ENCODE assay signal across 25 mouse cellular contexts in the genomic region with DNA sequence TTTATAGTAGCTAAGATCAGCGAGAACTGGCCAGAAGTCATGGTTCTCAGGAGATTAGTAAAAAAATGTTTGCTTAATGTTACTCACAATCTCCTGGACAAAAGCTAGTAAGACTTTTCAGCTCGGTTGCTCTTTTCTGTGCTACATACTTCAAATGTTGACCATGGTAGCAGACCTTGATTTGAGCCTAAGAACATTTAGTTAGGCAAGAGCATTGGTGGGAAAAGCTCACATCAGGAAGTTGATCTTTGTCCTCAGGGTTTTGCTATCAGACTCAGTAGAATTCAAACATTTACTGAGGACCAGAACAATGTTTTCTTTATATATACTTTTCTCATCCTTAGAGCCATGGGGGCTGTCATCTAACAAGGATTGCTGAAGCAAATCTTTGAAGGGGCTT.
"Had no signal": no experiment of that assay in that cellular context is flagged by ENCODE, and none has a peak within 500 bp of the region (broad histone marks: within the 10 kb centered on the region; RNA-seq: fewer than 3 reads in every experiment).

No protein-coding gene starts in this region.

- H3K36me3 ChIP-seq: heart, embryonic 13.5 days; heart, embryonic 15.5 days; hindbrain, embryonic 13.5 days; hindbrain, embryonic 15.5 days; kidney, embryonic 15.5 days; limb, embryonic 10.5 days; limb, embryonic 12.5 days had no signal

- DNase-seq: forebrain, postnatal 0 days; gastrocnemius, postnatal 14 days; gastrocnemius, postnatal 36 days; heart, adult 11 months; heart, adult 2 months; heart, postnatal 14 days; heart, postnatal 36 days; kidney, adult 11 months; kidney, adult 2 months; kidney, adult 9 months; kidney, postnatal 14 days; kidney, postnatal 36 days; layer of hippocampus, adult 9-11 months had no signal

- H3K4me2 ChIP-seq: heart, embryonic 11.5 days; heart, embryonic 13.5 days; heart, embryonic 15.5 days; hindbrain, embryonic 13.5 days; hindbrain, embryonic 15.5 days; kidney, embryonic 15.5 days; limb, embryonic 12.5 days had no signal

- ATAC-seq: forebrain, postnatal 0 days; hindbrain, postnatal 0 days; intestine, embryonic 16.5 days had no signal

- H3K9ac ChIP-seq: forebrain, postnatal 0 days; heart, embryonic 13.5 days; heart, embryonic 15.5 days; hindbrain, embryonic 13.5 days; hindbrain, embryonic 15.5 days; kidney, embryonic 15.5 days; limb, embryonic 12.5 days had no signal

- H3K27ac ChIP-seq: heart, adult 2 months; heart, embryonic 13.5 days; heart, embryonic 15.5 days; hindbrain, embryonic 13.5 days; hindbrain, embryonic 15.5 days; hindbrain, postnatal 0 days; kidney, embryonic 15.5 days; kidney, postnatal 0 days; left cerebral cortex, adult 2 months; limb, embryonic 10.5 days; limb, embryonic 12.5 days had no signal

- H3K4me1 ChIP-seq: heart, embryonic 13.5 days; heart, embryonic 15.5 days; hindbrain, embryonic 13.5 days; hindbrain, embryonic 15.5 days; kidney, embryonic 15.5 days; limb, embryonic 10.5 days; limb, embryonic 12.5 days had no signal

- H3K27me3 ChIP-seq: heart, embryonic 13.5 days; heart, embryonic 15.5 days; hindbrain, embryonic 13.5 days; hindbrain, embryonic 15.5 days; kidney, embryonic 15.5 days; limb, embryonic 12.5 days had no signal

- H3K9me3 ChIP-seq: heart, embryonic 13.5 days; heart, embryonic 15.5 days; hindbrain, embryonic 13.5 days; hindbrain, embryonic 15.5 days; kidney, embryonic 15.5 days; limb, embryonic 10.5 days; limb, embryonic 12.5 days had no signal

- H3K4me3 ChIP-seq: heart, adult 2 months; heart, embryonic 13.5 days; heart, embryonic 15.5 days; hindbrain, embryonic 13.5 days; hindbrain, embryonic 15.5 days; kidney, embryonic 15.5 days; left cerebral cortex, adult 2 months; limb, embryonic 10.5 days; limb, embryonic 12.5 days had no signal
